Mouse (Mus musculus): ENCODE data around the gene Shd. TPM values are rescaled to one million over a fixed set of nuclear protein-coding genes. Genes with fewer than 3 reads are reported as not detected.
"Not testable (repeated sequence)": the region's sequence is repeated elsewhere in the genome, so short reads cannot be mapped to it uniquely, and the experiment has no call there.

Gene Shd
- 8.6 and 9.0 TPM in 2 replicates for polyA plus RNA-seq (2015; fragmentation: Nextera tagmentation; extraction: Ambion mirVana)

GRCm38 (mm10) chr17:55969966-55970891 lies at the start of gene Shd:
Gene Shd, plus strand, starts transcription at chr17:55970467.
- peak; percentile 64 for ATAC-seq
- peaks cover 17% of the 10 kb centered on the region; the same call in 1 of the 2 replicates for H3K4me1 ChIP-seq (ENCODE audit: control insufficient read depth, insufficient read depth, low read length)
- peak within 1 kb of the TSS; percentile 57 for H3K4me3 ChIP-seq (ENCODE audit: low read length)
- H3K36me3 ChIP-seq (ENCODE audit: control insufficient read depth, insufficient read depth, low read length): 0 out of 2 replicates have a peak, but pooled peaks cover 2% of the 10 kb centered on the region
- H3K9ac ChIP-seq (ENCODE audit: low read depth, low read length): peak within 1 kb of the TSS; percentile 72
- H3K4me2 ChIP-seq (ENCODE audit: low read depth, low read length): peak within 1 kb of the TSS; percentile 98
- no peaks in the 10 kb centered on the region for H3K9me3 ChIP-seq (ENCODE audit: control insufficient read depth, low read length)
- H3K27me3 ChIP-seq (replicated peaks; ENCODE audit: control insufficient read depth, insufficient read depth, low read length): peaks cover 10% of the 10 kb centered on the region
- WGBS: 10% methylated on average over 42 of the region's 55 CpGs
- no peak within 1 kb of the TSS for H3K27ac ChIP-seq (ENCODE audit: low read length)

- H3K9me3 ChIP-seq (ENCODE audit: control insufficient read depth, low read length): no peaks in the 10 kb centered on the region
- H3K9ac ChIP-seq (ENCODE audit: low read depth, low read length): peak overlapping the region; percentile 78
- H3K4me3 ChIP-seq (ENCODE audit: low read length): peak overlapping the region; percentile 71
- ATAC-seq: peak; percentile 96
- H3K4me2 ChIP-seq (ENCODE audit: low read depth, low read length): peak overlapping the region; percentile 85
- WGBS: under 1% methylated on average over 30 of the region's 33 CpGs
- peak overlapping the region; percentile 55 for H3K27ac ChIP-seq (ENCODE audit: low read length)
- H3K27me3 ChIP-seq (replicated peaks; ENCODE audit: control insufficient read depth, insufficient read depth, low read length): no peaks in the 10 kb centered on the region
- H3K4me1 ChIP-seq (ENCODE audit: control insufficient read depth, insufficient read depth, low read length): peaks cover 5% of the 10 kb centered on the region; the same call in 1 of the 2 replicates
- H3K36me3 ChIP-seq (ENCODE audit: control insufficient read depth, insufficient read depth, low read length): no peaks in the 10 kb centered on the region
These were observed 38.4 kb upstream of the Shd start for GRCm38 (mm10) chr17:55931553-55932502.

- ATAC-seq: peak; percentile 17; the same call in 1 of the 2 replicates
- Histone ChIP-seq H3K4me2 (ENCODE audit: low read depth, low read length) (peak overlapping the region; percentile 85), H3K9ac (ENCODE audit: low read depth, low read length) (peak overlapping the region; percentile 78), H3K27ac (ENCODE audit: low read length) (no peak overlapping the region), H3K36me3 (ENCODE audit: control insufficient read depth, insufficient read depth, low read length) (no peaks in the 10 kb centered on the region), H3K9me3 (ENCODE audit: control insufficient read depth, low read length) (no peaks in the 10 kb centered on the region), H3K27me3 (replicated peaks; ENCODE audit: control insufficient read depth, insufficient read depth, low read length) (no peaks in the 10 kb centered on the region), H3K4me1 (ENCODE audit: control insufficient read depth, insufficient read depth, low read length) (peaks cover 5% of the 10 kb centered on the region; the same call in 1 of the 2 replicates), H3K4me3 (ENCODE audit: low read length) (peak overlapping the region; percentile 71)
- WGBS: 63% methylated on average over 2 of the region's 2 CpGs
These were observed 37.6 kb upstream of the Shd start for GRCm38 (mm10) chr17:55932635-55933034.

- WGBS: 93% methylated on average over 15 of the region's 15 CpGs
- no peaks in the 10 kb centered on the region for H3K9me3 ChIP-seq (ENCODE audit: control insufficient read depth, low read length)
- peaks cover 5% of the 10 kb centered on the region; the same call in 1 of the 2 replicates for H3K4me1 ChIP-seq (ENCODE audit: control insufficient read depth, insufficient read depth, low read length)
- no peaks in the 10 kb centered on the region for H3K36me3 ChIP-seq (ENCODE audit: control insufficient read depth, insufficient read depth, low read length)
- no peak overlapping the region for H3K9ac ChIP-seq (ENCODE audit: low read depth, low read length)
- H3K27me3 ChIP-seq (replicated peaks; ENCODE audit: control insufficient read depth, insufficient read depth, low read length): no peaks in the 10 kb centered on the region
- H3K27ac ChIP-seq (ENCODE audit: low read length): no peak overlapping the region
- H3K4me3 ChIP-seq (ENCODE audit: low read length): no peak overlapping the region
- no peak overlapping the region for H3K4me2 ChIP-seq (ENCODE audit: low read depth, low read length)
- ATAC-seq: no peak
These were observed 37.1 kb upstream of the Shd start for GRCm38 (mm10) chr17:55933191-55933590.

- H3K27me3 ChIP-seq (replicated peaks; ENCODE audit: control insufficient read depth, insufficient read depth, low read length); H3K36me3 ChIP-seq (ENCODE audit: control insufficient read depth, insufficient read depth, low read length); H3K4me1 ChIP-seq (ENCODE audit: control insufficient read depth, insufficient read depth, low read length); H3K9me3 ChIP-seq (ENCODE audit: control insufficient read depth, low read length): not testable (repeated sequence)
- WGBS: 22% methylated on average over 10 of the region's 10 CpGs
- peak; percentile 29 for ATAC-seq
- Histone ChIP-seq H3K9ac (ENCODE audit: low read depth, low read length) (0 out of 2 replicates have a peak overlapping the region, but pooled peaks have one; percentile 73), H3K4me3 (ENCODE audit: low read length) (peak overlapping the region; percentile 57), H3K4me2 (ENCODE audit: low read depth, low read length) (peak overlapping the region; percentile 92), H3K27ac (ENCODE audit: low read length) (peak overlapping the region; percentile 83)
These were observed 25.8 kb upstream of the Shd start for GRCm38 (mm10) chr17:55944387-55944865.

GRCm38 (mm10) chr17:55944866-55945682 lies 25.2 kb upstream of the Shd start:
- peak overlapping the region; percentile 73 for H3K9ac ChIP-seq (ENCODE audit: low read depth, low read length)
- peak overlapping the region; percentile 92 for H3K4me2 ChIP-seq (ENCODE audit: low read depth, low read length)
- not testable (repeated sequence) for H3K9me3 ChIP-seq (ENCODE audit: control insufficient read depth, low read length); H3K27me3 ChIP-seq (replicated peaks; ENCODE audit: control insufficient read depth, insufficient read depth, low read length); H3K4me1 ChIP-seq (ENCODE audit: control insufficient read depth, insufficient read depth, low read length); H3K36me3 ChIP-seq (ENCODE audit: control insufficient read depth, insufficient read depth, low read length)
- WGBS: under 1% methylated on average over 53 of the region's 56 CpGs
- peak overlapping the region; percentile 57 for H3K4me3 ChIP-seq (ENCODE audit: low read length)
- peak; percentile 98 for ATAC-seq
- H3K27ac ChIP-seq (ENCODE audit: low read length): peak overlapping the region; percentile 89

GRCm38 (mm10) chr17:55945696-55946095 lies 24.6 kb upstream of the Shd start:
- H3K4me3 ChIP-seq (ENCODE audit: low read length): peak overlapping the region; percentile 57
- WGBS: 24% methylated on average over 5 of the region's 5 CpGs
- ATAC-seq: 0 out of 2 replicates have a peak, but pooled peaks have one; percentile 2
- H3K27ac ChIP-seq (ENCODE audit: low read length): peak overlapping the region; percentile 89
- H3K9me3 ChIP-seq (ENCODE audit: control insufficient read depth, low read length): no peaks in the 10 kb centered on the region
- no peaks in the 10 kb centered on the region for H3K27me3 ChIP-seq (replicated peaks; ENCODE audit: control insufficient read depth, insufficient read depth, low read length)
- peak overlapping the region; percentile 73 for H3K9ac ChIP-seq (ENCODE audit: low read depth, low read length)
- no peaks in the 10 kb centered on the region for H3K4me1 ChIP-seq (ENCODE audit: control insufficient read depth, insufficient read depth, low read length)
- no peaks in the 10 kb centered on the region for H3K36me3 ChIP-seq (ENCODE audit: control insufficient read depth, insufficient read depth, low read length)
- H3K4me2 ChIP-seq (ENCODE audit: low read depth, low read length): peak overlapping the region; percentile 92

- 86% methylated on average over 4 of the region's 4 CpGs for WGBS
- Histone ChIP-seq H3K4me2 (ENCODE audit: low read depth, low read length) (no peak overlapping the region), H3K36me3 (ENCODE audit: control insufficient read depth, insufficient read depth, low read length) (no peaks in the 10 kb centered on the region), H3K27me3 (replicated peaks; ENCODE audit: control insufficient read depth, insufficient read depth, low read length) (no peaks in the 10 kb centered on the region), H3K4me3 (ENCODE audit: low read length) (no peak overlapping the region), H3K4me1 (ENCODE audit: control insufficient read depth, insufficient read depth, low read length) (no peaks in the 10 kb centered on the region), H3K9ac (ENCODE audit: low read depth, low read length) (no peak overlapping the region), H3K9me3 (ENCODE audit: control insufficient read depth, low read length) (no peaks in the 10 kb centered on the region), H3K27ac (ENCODE audit: low read length) (no peak overlapping the region)
- ATAC-seq: no peak
These were observed 21.6 kb upstream of the Shd start for GRCm38 (mm10) chr17:55948647-55949046.

All from intestine, embryonic 16.5 days (tissue).